Mouse (Mus musculus): ENCODE results near the gene 4430402I18Rik. TPM values are rescaled to one million over a fixed set of nuclear protein-coding genes. Genes with fewer than 3 reads are reported as not detected.

4430402I18Rik gene
- polyA plus RNA-seq, 1 experiment, result 41.7 TPM

GRCm38 (mm10) chr19:28844946-28845710 is 122.5 kb downstream of the 4430402I18Rik start:
- no peak overlapping the region for H3K4me3 ChIP-seq (ENCODE audit: insufficient read depth, low read depth, low read length)
- no peak overlapping the region for H3K27ac ChIP-seq (replicated peaks; ENCODE audit: low read depth, low read length)
- H3K4me1 ChIP-seq (ENCODE audit: control insufficient read depth, insufficient read depth, insufficient read length, low read length), result no peaks in the 10 kb centered on the region

Other genes with a start within 250 kb of the 4430402I18Rik start
- 1.6 and 3.2 TPM in 2 replicates for gene Slc1a1, start 132.8 kb downstream of the 4430402I18Rik start, polyA plus RNA-seq (2012; ENCODE audit: insufficient read depth, insufficient read length, missing spikeins)
- 22.9 and 32.4 TPM in 2 replicates for gene Plpp6, start 3.8 kb downstream of the 4430402I18Rik start, polyA plus RNA-seq (2012; ENCODE audit: insufficient read depth, insufficient read length, missing spikeins)
- gene Cdc37l1, start 22.6 kb upstream of the 4430402I18Rik start, polyA plus RNA-seq (2012; ENCODE audit: insufficient read depth, insufficient read length, missing spikeins), result 28.3 and 35.7 TPM in 2 replicates
- 328 and 347 TPM in 2 replicates for gene Ak3, start 80.2 kb upstream of the 4430402I18Rik start, polyA plus RNA-seq (2012; ENCODE audit: insufficient read depth, insufficient read length, missing spikeins)
- gene Rcl1, start 133.6 kb upstream of the 4430402I18Rik start, polyA plus RNA-seq (2012; ENCODE audit: insufficient read depth, insufficient read length, missing spikeins), result 11.7 and 12.8 TPM in 2 replicates

Measured in brown adipose tissue, adult 24 weeks (tissue).